Mouse (Mus musculus) forebrain, postnatal 0 days (tissue): ENCODE measurements at regions not wholly inside any gene's neighbourhood (a gene's known extent, or its start where the extent isn't known, plus 50 kb on each side); places are given as distances from the start of the nearest gene placed in this dataset.

Experiments used
- ATAC-seq: fragments of 200-750 bp; cut with Nextera tagmentation; 2 replicates; pipeline ENCODE4 v1.8.0; 2017; ENCODE audit warnings: mild to moderate bottlenecking, moderate library complexity
- DNase-seq: peaks from one replicate; pipeline ENCODE4 v3.0.0-alpha.2; 2015
- H3K27ac ChIP-seq: fragments of 300-500 bp; sonication (generic); 2 replicates; pipeline ENCODE4 v1.5.1; 2014; ENCODE audit warnings: low read depth, mild to moderate bottlenecking, antibody characterized with exemption, low read length, moderate library complexity, mixed read lengths
- H3K27me3 ChIP-seq: fragments of 300-500 bp; sonication (generic); 2 replicates; pipeline ENCODE4 v1.6.1; 2014; ENCODE audit warnings: mild to moderate bottlenecking, low read length, mixed read lengths; ENCODE audit not compliant: insufficient read depth
- H3K36me3 ChIP-seq: fragments of 300-500 bp; sonication (generic); 2 replicates; pipeline ENCODE4 v1.6.1; 2014; ENCODE audit warnings: mild to moderate bottlenecking, moderate library complexity; ENCODE audit not compliant: insufficient read depth
- H3K4me1 ChIP-seq: fragments of 300-500 bp; sonication (generic); 2 replicates; pipeline ENCODE4 v1.6.1; 2014; ENCODE audit warnings: antibody characterized with exemption; ENCODE audit not compliant: insufficient read depth
- H3K4me2 ChIP-seq: fragments of 300-500 bp; sonication (generic); 2 replicates; pipeline ENCODE4 v1.6.1; 2014; ENCODE audit warnings: low read depth, mild to moderate bottlenecking, moderate library complexity
- H3K4me3 ChIP-seq: fragments of 300-500 bp; sonication (generic); 2 replicates; pipeline ENCODE4 v1.5.1; 2014; ENCODE audit warnings: low read depth, low read length, mixed read lengths
- H3K9ac ChIP-seq: fragments of 300-500 bp; sonication (generic); 2 replicates; pipeline ENCODE4 v1.6.1; 2014; ENCODE audit warnings: mild to moderate bottlenecking
- H3K9me3 ChIP-seq: fragments of 300-500 bp; sonication (generic); 2 replicates; pipeline ENCODE4 v1.6.1; 2016; ENCODE audit warnings: low read length
- CTCF ChIP-seq: sonication (generic); IDR thresholded peaks from 2 replicates; pipeline ENCODE4 v1.5.1; 2016; ENCODE audit warnings: antibody characterized with exemption, control low read depth, low read depth
- WGBS: fragments of 180-500 bp; shearing (Covaris S2); extraction: QIAGEN DNeasy Blood & Tissue Kit; methylation state at CpG from one replicate; pipeline ENCODE4 v1.1.7; 2014; 5-methylcytosine and 5-hydroxymethylcytosine counted together

DNA sequence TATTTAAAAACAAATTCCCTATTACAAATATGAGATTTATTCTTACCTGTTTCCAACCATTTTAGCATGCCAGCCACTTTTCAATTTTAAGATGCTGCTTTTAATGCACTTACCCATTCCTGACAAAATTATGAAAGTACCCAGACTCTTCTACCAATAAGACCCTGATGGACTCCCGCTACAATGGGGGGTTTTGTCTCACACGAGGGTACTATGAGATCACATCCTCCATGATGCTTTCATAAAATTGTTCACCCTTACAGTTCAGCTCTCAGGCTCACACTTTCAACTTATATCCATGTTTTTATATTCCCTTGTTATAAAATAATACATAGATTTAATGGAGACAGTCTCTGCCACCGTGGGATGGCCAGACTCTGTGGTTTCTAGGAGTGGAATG is 68.1 kb upstream of the Adamts18 start:
- DNase-seq (no peak), ATAC-seq (no peak)
- Histone ChIP-seq H3K36me3 (no peaks in the 10 kb centered on the region), H3K9ac (no peak overlapping the region), H3K4me2 (no peak overlapping the region), H3K27me3 (no peaks in the 10 kb centered on the region), H3K27ac (no peak overlapping the region), H3K4me1 (no peaks in the 10 kb centered on the region), H3K4me3 (no peak overlapping the region), H3K9me3 (no peaks in the 10 kb centered on the region)
- WGBS: 34% methylated on average over 3 of the region's 3 CpGs
- no peak for TF ChIP-seq CTCF

DNA sequence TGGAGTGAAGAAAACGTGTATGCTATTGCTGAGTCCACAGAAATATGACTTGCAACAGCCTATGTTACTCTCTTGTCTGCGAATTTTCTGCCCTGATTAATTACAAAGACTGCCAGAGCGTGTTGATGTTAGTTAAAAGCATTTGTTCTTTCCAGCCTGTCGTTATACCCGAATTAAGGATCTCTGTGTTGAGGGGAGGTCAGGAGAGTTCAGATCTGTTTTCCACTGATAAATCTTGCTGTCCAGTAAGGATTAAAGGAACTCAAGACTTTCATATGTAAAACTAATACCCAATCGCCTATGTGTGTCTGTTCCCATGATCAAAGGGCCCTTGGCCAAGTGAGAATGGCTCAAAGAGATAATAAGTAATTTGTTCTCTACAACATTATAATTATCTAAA is 68.7 kb upstream of the Adamts18 start:
- ATAC-seq: peak; percentile 16; the same call in 1 of the 2 replicates

DNA sequence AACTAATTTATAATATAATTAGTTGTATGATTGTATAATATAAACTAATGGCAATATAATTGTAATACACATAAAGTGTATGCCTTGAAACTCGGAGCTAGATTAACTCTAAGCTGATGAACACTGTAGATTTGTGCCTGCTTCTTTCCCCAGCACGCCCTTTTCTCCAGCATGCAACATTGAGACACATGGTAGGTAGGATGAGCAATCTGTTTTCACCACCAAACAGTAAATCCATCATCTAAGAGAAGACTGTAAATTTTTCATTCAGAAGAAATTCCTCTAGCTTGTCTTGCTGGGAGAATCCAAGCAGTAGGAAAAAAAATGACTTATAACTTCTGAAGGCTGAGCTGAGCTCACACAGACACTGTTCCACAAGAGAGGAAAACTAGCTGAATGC is 71.8 kb upstream of the Adamts18 start:
- DNase-seq: no peak

More for the DNA sequence above, 68.7 kb upstream of the Adamts18 start:
- no peak overlapping the region for H3K4me3 ChIP-seq
- H3K36me3 ChIP-seq: no peaks in the 10 kb centered on the region
- H3K9ac ChIP-seq: no peak overlapping the region
- no peaks in the 10 kb centered on the region for H3K9me3 ChIP-seq
- 8% methylated on average over 6 of the region's 6 CpGs for WGBS
- no peaks in the 10 kb centered on the region for H3K4me1 ChIP-seq
- H3K27me3 ChIP-seq: no peaks in the 10 kb centered on the region
- H3K27ac ChIP-seq: no peak overlapping the region
- TF ChIP-seq CTCF: no peak
- no peak overlapping the region for H3K4me2 ChIP-seq
- no peak for DNase-seq

DNA sequence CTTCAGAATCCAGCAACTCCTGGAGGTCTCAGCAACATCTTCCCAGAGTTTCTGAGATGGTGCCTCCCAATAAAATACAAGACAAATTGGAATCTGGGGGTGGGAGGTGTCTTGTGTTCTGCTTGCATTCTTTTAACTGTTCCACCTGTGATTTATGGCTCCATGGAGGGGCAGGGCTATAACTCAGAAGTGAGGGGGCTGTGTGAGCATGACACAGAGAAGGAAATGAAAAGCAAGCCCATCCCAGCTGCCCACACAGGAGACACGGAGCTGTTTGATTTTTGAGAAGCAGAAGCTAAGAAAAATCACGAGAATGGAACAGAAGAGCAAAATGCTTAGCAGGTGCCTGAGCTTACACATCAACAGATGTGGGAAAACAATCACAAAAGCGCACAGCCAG is 74.8 kb upstream of the Adamts18 start:
- Histone ChIP-seq H3K9ac (no peak overlapping the region), H3K4me1 (no peaks in the 10 kb centered on the region), H3K27ac (no peak overlapping the region), H3K4me2 (no peak overlapping the region), H3K36me3 (no peaks in the 10 kb centered on the region), H3K4me3 (no peak overlapping the region), H3K27me3 (no peaks in the 10 kb centered on the region), H3K9me3 (no peaks in the 10 kb centered on the region)
- WGBS: 64% methylated on average over 3 of the region's 3 CpGs
- DNase-seq (no peak), ATAC-seq (no peak)
- no peak for TF ChIP-seq CTCF

More for the DNA sequence above, 71.8 kb upstream of the Adamts18 start:
- H3K9ac ChIP-seq: no peak overlapping the region
- 76% methylated on average over 2 of the region's 2 CpGs for WGBS
- H3K27me3 ChIP-seq: no peaks in the 10 kb centered on the region
- no peak overlapping the region for H3K4me3 ChIP-seq
- H3K4me2 ChIP-seq: no peak overlapping the region
- no peak overlapping the region for H3K27ac ChIP-seq
- H3K4me1 ChIP-seq: no peaks in the 10 kb centered on the region
- H3K9me3 ChIP-seq: no peaks in the 10 kb centered on the region
- no peak for ATAC-seq
- H3K36me3 ChIP-seq: no peaks in the 10 kb centered on the region
- TF ChIP-seq CTCF: no peak

DNA sequence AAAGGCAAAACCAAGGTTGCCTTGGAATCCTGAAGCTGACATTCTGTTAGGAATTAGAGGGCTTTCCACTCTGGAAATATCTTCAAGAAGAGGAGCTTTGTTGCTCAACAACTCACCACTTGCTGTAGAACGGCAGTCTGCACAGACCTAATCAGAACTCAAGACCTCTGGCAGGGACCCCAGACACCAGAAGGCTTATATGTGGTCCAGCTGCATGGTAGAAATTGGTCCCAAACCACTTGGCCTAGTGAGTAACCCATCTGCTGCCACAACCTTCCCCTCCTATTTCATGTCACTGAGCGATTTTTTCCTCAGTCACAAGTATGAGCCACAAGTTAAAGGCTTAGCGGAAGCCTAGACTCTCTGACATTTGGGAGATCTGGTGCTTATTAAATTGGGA is 105.2 kb upstream of the Adamts18 start:
- Histone ChIP-seq H3K4me1 (no peaks in the 10 kb centered on the region), H3K9ac (no peak overlapping the region), H3K27me3 (no peaks in the 10 kb centered on the region), H3K4me2 (no peak overlapping the region), H3K36me3 (no peaks in the 10 kb centered on the region), H3K4me3 (no peak overlapping the region), H3K9me3 (no peaks in the 10 kb centered on the region), H3K27ac (no peak overlapping the region)
- ATAC-seq: peak; percentile 20; the same call in 1 of the 2 replicates
- peak; percentile 34 for DNase-seq
- no peak for TF ChIP-seq CTCF
- 63% methylated on average over 3 of the region's 3 CpGs for WGBS

DNA sequence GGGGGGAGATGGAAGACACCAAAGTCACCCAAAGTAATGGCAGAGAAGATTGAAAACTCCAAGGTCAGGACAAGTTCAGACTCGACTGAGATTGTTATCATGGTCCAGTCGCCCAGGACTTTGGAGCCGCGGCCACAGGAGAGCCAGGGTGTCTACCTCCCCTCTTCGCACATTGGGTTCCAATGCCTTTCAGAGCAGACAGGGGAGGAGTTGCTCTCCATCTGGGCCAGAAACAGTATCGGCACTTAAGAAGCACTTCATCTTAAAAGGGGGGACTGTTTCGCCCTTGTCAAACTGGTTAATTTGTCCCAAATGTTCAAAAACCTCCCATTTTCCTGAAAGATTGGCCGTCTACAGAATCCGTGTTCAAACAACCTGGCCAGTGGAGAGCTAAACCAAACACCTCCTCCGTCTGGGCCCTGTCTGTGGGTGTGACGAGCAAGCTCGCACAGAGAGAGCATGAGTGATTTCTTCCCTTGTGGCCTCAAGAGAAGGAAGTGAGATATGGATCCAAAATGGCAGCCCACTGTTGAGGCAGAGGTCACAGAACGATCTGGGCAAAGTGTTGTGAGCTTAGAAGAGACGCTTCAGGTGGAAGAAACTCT is 108.0 kb upstream of the Adamts18 start:
- H3K9me3 ChIP-seq: no peaks in the 10 kb centered on the region
- 91% methylated on average over 14 of the region's 14 CpGs for WGBS
- H3K4me1 ChIP-seq: no peaks in the 10 kb centered on the region
- DNase-seq: no peak
- no peak overlapping the region for H3K27ac ChIP-seq
- H3K36me3 ChIP-seq: no peaks in the 10 kb centered on the region
- H3K4me2 ChIP-seq: no peak overlapping the region
- H3K27me3 ChIP-seq: no peaks in the 10 kb centered on the region
- TF ChIP-seq CTCF: no peak
- H3K9ac ChIP-seq: no peak overlapping the region
- H3K4me3 ChIP-seq: no peak overlapping the region
- no peak for ATAC-seq

DNA sequence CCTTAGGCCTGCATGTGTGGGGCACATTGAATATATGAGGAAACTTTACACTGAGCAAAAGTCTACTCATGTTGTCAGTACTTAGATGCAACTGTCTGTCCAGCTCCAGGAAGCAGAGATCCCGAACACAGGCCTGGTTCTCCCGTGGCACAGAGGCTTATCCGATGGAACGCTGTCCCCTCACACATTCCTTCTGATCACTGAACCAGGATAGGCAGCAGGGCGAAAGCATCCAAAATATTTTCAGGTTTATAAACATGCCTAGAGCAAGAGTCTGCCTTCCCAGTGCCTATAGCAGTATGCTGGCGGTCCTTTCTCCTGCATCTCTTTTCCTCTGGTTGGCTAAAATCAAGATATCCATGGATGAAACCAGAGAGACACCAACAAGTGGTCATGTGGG is 109.3 kb upstream of the Adamts18 start:
- H3K27me3 ChIP-seq: no peaks in the 10 kb centered on the region
- H3K27ac ChIP-seq: no peak overlapping the region
- DNase-seq (no peak), ATAC-seq (no peak)
- no peaks in the 10 kb centered on the region for H3K4me1 ChIP-seq
- no peaks in the 10 kb centered on the region for H3K9me3 ChIP-seq
- H3K36me3 ChIP-seq: no peaks in the 10 kb centered on the region
- no peak overlapping the region for H3K4me2 ChIP-seq
- no peak overlapping the region for H3K4me3 ChIP-seq
- WGBS: 68% methylated on average over 6 of the region's 6 CpGs
- TF ChIP-seq CTCF: no peak
- H3K9ac ChIP-seq: no peak overlapping the region
